Mouse (Mus musculus): Measurements from ENCODE around the gene Lztfl1. TPM values are rescaled to one million over a fixed set of nuclear protein-coding genes. Genes with fewer than 3 reads are reported as not detected.

The Lztfl1 gene
- polyA plus RNA-seq (2012; ENCODE audit: insufficient read depth, insufficient read length, low replicate concordance, missing spikeins), result not detected in 2 replicates

DNA sequence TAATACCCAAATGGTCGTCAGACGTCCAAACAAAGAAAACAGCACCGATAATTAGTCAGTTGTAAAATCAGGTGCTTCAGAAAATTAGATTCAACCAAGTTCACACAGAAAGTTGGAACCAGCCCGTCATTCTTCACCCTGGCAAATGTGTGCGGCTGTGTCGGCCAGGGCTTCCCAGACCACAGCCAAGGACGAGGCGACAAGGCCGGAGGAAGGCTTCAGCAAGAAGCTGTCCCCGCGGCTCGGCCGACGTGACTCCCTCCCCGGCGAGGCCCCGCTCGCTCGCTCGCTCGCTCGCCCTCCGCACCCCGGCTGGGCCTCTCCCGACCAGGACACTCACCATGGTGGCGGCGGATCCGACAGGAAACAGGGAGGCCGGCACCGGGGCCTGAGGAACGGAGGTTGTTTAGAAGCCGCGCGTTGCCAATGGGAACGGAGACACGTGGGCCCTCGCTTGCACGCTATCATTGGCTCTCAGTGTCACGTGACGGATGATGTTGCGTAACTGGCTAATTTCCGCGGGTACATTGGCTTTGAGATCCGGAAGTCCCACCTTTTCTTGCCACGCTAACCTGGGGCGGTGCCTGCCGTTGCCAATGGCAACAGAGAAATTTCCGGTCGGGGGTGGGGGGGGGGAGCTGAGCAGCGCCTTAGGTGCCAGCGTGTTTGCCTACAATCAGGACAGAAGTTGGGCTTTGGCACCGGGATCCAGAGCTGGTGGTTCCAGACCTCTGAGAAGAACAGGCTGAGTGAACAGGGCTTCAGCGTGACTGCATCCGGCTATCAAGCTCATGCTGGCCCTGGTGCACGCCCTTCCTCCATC, at the start of gene Lztfl1:
Lztfl1 (minus strand) TSS at position 512 of the 823 bp plus-strand sequence.
- Histone ChIP-seq H3K27ac (ENCODE audit: insufficient read depth, low read depth, low read length) (0 out of 2 replicates have a peak within 1 kb of the TSS, but pooled peaks have one; percentile 19), H3K4me3 (ENCODE audit: insufficient read depth, low read depth, low read length) (peak within 1 kb of the TSS; percentile 87), H3K4me1 (ENCODE audit: control insufficient read depth, insufficient read depth, low read length) (0 out of 2 replicates have a peak, but pooled peaks cover 2% of the 10 kb centered on the region)
- 1% methylated on average over 55 of the region's 55 CpGs for WGBS
- TF ChIP-seq CTCF (IDR thresholded peaks at IDR 0.05; ENCODE audit: insufficient read depth, low read depth, low read length), result no peak
- TF ChIP-seq POLR2A (IDR thresholded peaks at IDR 0.05; ENCODE audit: insufficient read depth, low read depth, low read length), result peak; percentile 61

DNA sequence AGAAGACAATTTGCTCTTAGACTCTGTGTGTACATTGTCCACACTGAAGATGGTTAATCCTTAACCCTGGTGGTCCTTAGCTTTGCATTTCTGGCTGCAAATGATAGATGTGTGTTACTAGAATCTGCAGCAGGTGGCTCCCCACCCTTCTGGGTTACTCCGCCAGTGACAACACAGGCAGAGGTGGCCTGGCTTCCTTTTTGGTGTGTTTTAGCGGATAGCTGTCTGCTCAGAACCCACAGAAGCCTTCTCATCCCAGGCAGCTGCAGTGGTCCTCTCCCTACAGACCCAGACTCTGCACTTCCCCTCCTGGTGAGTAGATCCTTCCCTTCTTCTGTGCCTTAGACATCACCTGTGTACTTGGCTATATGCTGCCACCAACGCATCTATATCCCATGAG, 49.5 kb upstream of the Lztfl1 start:
- Histone ChIP-seq H3K4me1 (ENCODE audit: control insufficient read depth, insufficient read depth, low read length) (no peaks in the 10 kb centered on the region), H3K27ac (ENCODE audit: insufficient read depth, low read depth, low read length) (no peak overlapping the region), H3K4me3 (ENCODE audit: insufficient read depth, low read depth, low read length) (no peak overlapping the region)
- WGBS, result 88% methylated on average over 3 of the region's 3 CpGs
- no peak for TF ChIP-seq POLR2A (IDR thresholded peaks at IDR 0.05; ENCODE audit: insufficient read depth, low read depth, low read length)
- TF ChIP-seq CTCF (IDR thresholded peaks at IDR 0.05; ENCODE audit: insufficient read depth, low read depth, low read length), result no peak

DNA sequence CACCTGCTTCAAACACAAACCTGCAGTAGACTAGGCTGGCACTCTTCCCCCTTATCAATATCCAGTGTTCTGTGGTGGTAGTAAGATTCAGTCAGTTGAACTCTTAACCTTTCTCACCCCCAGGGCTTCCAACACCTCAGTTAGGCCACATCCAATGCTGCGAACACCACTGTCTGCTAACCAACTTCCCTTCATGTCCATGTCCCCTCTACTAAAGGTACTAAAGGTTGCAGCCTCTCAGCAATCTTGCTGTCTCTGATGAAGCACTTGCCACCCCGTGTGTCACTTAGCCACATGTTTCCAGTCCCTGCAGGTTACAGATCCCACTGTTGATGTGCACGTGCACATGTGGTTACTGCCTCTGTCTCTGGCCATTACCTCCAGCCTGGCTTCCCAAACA, 46.3 kb upstream of the Lztfl1 start:
- TF ChIP-seq CTCF (IDR thresholded peaks at IDR 0.05; ENCODE audit: insufficient read depth, low read depth, low read length) (no peak), POLR2A (IDR thresholded peaks at IDR 0.05; ENCODE audit: insufficient read depth, low read depth, low read length) (no peak)
- Histone ChIP-seq H3K4me1 (ENCODE audit: control insufficient read depth, insufficient read depth, low read length) (no peaks in the 10 kb centered on the region), H3K4me3 (ENCODE audit: insufficient read depth, low read depth, low read length) (no peak overlapping the region), H3K27ac (ENCODE audit: insufficient read depth, low read depth, low read length) (no peak overlapping the region)
- 91% methylated on average over 3 of the region's 3 CpGs for WGBS

DNA sequence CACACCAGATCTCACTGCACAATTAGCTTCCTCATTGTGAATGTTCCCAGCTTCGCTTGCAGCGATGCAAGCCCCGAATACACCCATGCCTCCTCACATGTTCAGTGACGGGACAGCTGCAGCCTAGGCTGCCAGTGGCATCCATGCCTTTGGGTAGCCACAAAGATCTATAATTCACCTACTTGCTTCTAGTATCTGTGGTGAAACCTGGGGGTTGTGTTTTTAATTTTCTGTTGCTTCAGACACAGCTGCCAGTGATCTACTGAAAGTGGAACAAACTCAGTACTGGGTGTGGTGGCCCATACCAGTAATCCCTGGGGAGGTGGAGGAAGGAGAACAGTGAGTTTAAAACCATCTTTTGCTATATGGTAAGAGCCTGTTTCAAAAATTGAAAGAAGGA, 45.4 kb upstream of the Lztfl1 start:
- H3K4me3 ChIP-seq (ENCODE audit: insufficient read depth, low read depth, low read length), result no peak overlapping the region
- H3K4me1 ChIP-seq (ENCODE audit: control insufficient read depth, insufficient read depth, low read length), result no peaks in the 10 kb centered on the region
- H3K27ac ChIP-seq (ENCODE audit: insufficient read depth, low read depth, low read length), result no peak overlapping the region
- TF ChIP-seq POLR2A (IDR thresholded peaks at IDR 0.05; ENCODE audit: insufficient read depth, low read depth, low read length) (no peak), CTCF (IDR thresholded peaks at IDR 0.05; ENCODE audit: insufficient read depth, low read depth, low read length) (no peak)
- 86% methylated on average over 4 of the region's 4 CpGs for WGBS

DNA sequence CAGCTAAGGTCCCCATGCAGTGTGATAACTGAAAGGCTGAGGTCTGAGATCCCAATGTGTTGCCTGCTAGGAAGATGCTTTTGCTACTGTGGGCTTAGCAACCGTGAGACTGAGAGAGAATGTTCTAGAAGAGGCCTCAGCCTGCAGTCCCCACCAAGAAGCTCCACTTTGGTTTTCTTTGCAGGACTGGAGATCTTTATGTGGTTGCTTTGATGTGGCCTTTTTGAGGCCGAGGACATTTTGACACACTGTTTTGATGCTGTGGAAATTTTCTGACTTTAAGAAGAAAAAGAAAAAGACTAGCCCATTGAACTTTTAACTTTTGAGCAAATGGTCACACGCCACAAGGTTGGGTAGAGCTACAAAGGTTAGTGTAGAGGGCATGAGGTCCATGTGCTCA, 43.3 kb upstream of the Lztfl1 start:
- no peaks in the 10 kb centered on the region for H3K4me1 ChIP-seq (ENCODE audit: control insufficient read depth, insufficient read depth, low read length)
- H3K27ac ChIP-seq (ENCODE audit: insufficient read depth, low read depth, low read length), result no peak overlapping the region
- no peak for TF ChIP-seq CTCF (IDR thresholded peaks at IDR 0.05; ENCODE audit: insufficient read depth, low read depth, low read length)
- no peak for TF ChIP-seq POLR2A (IDR thresholded peaks at IDR 0.05; ENCODE audit: insufficient read depth, low read depth, low read length)
- 90% methylated on average over 3 of the region's 3 CpGs for WGBS
- no peak overlapping the region for H3K4me3 ChIP-seq (ENCODE audit: insufficient read depth, low read depth, low read length)

DNA sequence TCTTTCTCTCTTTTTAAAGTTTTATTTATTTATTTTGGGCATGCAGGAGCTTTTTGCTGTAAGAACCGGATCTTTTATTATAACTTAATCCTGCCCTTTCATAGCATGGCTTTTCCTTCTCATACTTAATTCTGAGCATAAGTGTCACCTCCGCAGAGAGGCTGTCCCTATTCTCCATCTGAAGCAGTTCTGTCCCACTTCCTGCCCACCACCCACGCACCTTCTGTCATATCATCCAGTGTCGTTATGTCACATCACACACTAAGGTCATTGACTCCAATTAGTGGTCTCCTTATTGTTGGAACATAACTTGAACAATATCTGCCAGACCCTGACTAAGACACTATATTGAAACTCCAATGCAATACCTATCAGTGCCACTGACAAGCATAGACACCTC, 41.1 kb upstream of the Lztfl1 start:
- no peak overlapping the region for H3K27ac ChIP-seq (ENCODE audit: insufficient read depth, low read depth, low read length)
- no peak overlapping the region for H3K4me3 ChIP-seq (ENCODE audit: insufficient read depth, low read depth, low read length)
- WGBS, result 76% methylated on average over 4 of the region's 4 CpGs
- no peak for TF ChIP-seq CTCF (IDR thresholded peaks at IDR 0.05; ENCODE audit: insufficient read depth, low read depth, low read length)
- TF ChIP-seq POLR2A (IDR thresholded peaks at IDR 0.05; ENCODE audit: insufficient read depth, low read depth, low read length), result no peak
- H3K4me1 ChIP-seq (ENCODE audit: control insufficient read depth, insufficient read depth, low read length), result no peaks in the 10 kb centered on the region

DNA sequence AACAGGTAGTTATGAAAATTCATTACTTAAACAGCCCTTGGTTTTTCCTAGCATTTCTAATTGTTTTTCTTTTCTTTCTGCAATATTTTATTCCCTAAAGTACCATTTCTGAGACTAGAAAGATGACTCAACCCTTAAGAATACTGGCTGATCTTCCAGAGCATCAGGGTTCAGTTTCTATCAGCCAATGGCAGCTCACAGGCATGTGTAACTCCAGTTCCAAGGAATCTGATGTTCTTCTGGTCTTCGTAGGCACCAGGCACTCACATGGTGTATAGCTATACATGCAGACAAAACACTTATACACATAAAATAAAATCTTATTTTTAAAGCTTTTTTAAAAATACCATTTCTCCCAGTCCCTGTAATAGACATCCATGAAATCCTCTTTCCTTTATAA, 40.7 kb upstream of the Lztfl1 start:
- WGBS, result 90% methylated on average over 1 of the region's 1 CpGs
- no peak for TF ChIP-seq POLR2A (IDR thresholded peaks at IDR 0.05; ENCODE audit: insufficient read depth, low read depth, low read length)
- no peak for TF ChIP-seq CTCF (IDR thresholded peaks at IDR 0.05; ENCODE audit: insufficient read depth, low read depth, low read length)
- Histone ChIP-seq H3K4me3 (ENCODE audit: insufficient read depth, low read depth, low read length) (no peak overlapping the region), H3K27ac (ENCODE audit: insufficient read depth, low read depth, low read length) (no peak overlapping the region), H3K4me1 (ENCODE audit: control insufficient read depth, insufficient read depth, low read length) (no peaks in the 10 kb centered on the region)

DNA sequence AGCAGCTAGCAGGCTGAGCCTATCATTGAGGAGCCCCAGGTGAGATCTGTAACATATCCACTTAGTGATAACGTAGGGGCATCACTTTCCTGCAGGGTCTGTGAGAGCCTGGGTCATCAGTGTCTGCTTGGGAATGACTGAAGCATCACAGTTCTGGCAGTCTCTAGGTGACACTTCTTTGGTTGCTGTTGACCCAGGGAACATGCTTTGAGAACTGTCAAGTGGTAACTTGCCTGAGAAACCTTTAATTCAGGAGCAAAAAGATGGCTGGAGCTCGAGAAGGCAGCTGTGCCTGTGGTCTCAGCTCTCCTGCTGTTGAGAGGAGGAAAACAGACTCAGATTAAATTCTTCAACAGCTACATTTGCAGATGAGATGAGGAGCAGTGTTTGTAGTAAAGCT, 39.8 kb upstream of the Lztfl1 start:
- TF ChIP-seq POLR2A (IDR thresholded peaks at IDR 0.05; ENCODE audit: insufficient read depth, low read depth, low read length) (no peak), CTCF (IDR thresholded peaks at IDR 0.05; ENCODE audit: insufficient read depth, low read depth, low read length) (no peak)
- WGBS, result 54% methylated on average over 2 of the region's 2 CpGs
- no peak overlapping the region for H3K4me3 ChIP-seq (ENCODE audit: insufficient read depth, low read depth, low read length)
- no peak overlapping the region for H3K27ac ChIP-seq (ENCODE audit: insufficient read depth, low read depth, low read length)
- H3K4me1 ChIP-seq (ENCODE audit: control insufficient read depth, insufficient read depth, low read length), result no peaks in the 10 kb centered on the region

DNA sequence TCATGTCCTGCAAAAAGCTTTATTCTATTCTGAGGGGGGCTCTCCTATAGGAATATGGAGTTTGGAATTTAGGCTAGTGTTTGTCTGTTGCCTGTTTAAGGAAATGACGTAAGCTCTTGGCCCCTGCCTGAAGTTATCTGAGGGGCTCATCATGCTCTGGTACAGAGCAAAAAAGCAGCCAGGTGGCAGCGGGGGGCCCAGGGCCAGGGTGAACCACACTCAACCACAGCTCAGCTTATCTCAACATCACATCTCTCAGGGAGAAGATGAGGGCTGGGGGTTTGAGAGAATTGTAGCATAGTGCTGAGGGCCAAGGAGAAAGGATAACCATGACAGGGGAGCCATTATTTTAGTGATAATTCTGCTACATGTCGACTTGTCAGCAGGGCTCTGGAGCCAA, 39.3 kb upstream of the Lztfl1 start:
- H3K4me3 ChIP-seq (ENCODE audit: insufficient read depth, low read depth, low read length), result no peak overlapping the region
- WGBS, result 84% methylated on average over 3 of the region's 3 CpGs
- no peaks in the 10 kb centered on the region for H3K4me1 ChIP-seq (ENCODE audit: control insufficient read depth, insufficient read depth, low read length)
- no peak overlapping the region for H3K27ac ChIP-seq (ENCODE audit: insufficient read depth, low read depth, low read length)
- no peak for TF ChIP-seq CTCF (IDR thresholded peaks at IDR 0.05; ENCODE audit: insufficient read depth, low read depth, low read length)
- no peak for TF ChIP-seq POLR2A (IDR thresholded peaks at IDR 0.05; ENCODE audit: insufficient read depth, low read depth, low read length)

Data from olfactory bulb, adult 2 months (tissue).